Mouse (Mus musculus): ENCODE data around the gene Strap.

Strap gene

DNA sequence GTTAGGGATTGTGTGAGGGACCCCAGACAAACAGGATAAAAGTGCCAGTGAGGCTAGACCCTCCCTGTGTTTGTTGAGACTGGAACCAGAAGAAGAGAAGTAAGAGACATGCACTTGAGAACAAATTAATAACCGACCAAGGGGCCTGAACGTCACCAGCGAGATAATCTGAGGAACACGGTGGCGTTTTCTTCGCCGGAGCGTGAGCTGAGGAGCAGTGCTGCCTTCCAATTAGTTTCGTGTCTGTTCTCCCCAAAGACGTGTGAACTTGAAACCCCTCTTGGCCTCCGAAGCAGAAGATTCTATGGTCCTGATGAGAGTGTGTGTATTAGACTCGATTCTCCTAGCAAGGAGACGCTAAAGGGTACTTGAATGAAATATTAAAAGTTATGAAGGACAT, 39.3 kb downstream of the Strap start:
- no peak for DNase-seq (ENCODE audit: low read depth, low spot score)

DNA sequence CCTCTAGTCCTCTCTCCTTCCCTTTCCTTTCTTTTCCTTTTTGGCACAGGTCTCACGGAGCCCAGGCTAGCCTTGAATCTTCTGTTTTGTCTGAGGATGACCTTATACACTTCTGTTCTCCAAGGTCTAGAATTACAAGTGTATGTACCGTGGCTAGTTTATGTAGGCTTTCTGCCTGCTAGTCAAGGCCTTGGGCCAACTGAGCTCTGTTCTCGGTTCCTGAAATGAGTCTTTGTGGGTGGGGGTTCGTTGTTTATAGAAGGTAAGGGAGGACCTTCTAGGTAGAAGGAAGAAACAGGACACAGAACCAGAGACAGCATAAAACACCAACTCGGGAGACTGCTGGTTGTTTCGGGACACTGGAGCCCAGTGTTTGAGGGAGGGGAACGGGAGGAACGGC, 40.3 kb downstream of the Strap start:
- DNase-seq (ENCODE audit: low read depth, low spot score): no peak

DNA sequence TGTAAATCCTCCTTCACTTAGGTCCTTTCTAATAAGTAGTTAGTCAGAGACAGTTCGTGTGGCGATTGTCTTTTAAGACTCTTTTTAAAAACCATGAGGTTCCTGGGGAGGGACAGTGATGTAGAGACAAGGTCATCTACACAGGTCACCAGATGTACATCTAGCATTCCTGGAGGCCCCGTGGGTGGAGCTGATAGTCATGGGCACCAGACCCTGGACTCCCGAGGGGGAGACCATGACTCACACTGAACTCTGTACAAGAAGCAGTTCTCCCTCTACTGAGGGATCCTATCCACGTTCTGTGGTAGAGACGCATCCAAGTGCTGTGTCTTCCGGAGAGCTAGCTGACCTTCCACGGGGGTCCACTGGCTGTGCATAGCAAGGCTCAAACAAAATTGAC, 42.1 kb downstream of the Strap start:
- no peak for DNase-seq (ENCODE audit: low read depth, low spot score)

DNA sequence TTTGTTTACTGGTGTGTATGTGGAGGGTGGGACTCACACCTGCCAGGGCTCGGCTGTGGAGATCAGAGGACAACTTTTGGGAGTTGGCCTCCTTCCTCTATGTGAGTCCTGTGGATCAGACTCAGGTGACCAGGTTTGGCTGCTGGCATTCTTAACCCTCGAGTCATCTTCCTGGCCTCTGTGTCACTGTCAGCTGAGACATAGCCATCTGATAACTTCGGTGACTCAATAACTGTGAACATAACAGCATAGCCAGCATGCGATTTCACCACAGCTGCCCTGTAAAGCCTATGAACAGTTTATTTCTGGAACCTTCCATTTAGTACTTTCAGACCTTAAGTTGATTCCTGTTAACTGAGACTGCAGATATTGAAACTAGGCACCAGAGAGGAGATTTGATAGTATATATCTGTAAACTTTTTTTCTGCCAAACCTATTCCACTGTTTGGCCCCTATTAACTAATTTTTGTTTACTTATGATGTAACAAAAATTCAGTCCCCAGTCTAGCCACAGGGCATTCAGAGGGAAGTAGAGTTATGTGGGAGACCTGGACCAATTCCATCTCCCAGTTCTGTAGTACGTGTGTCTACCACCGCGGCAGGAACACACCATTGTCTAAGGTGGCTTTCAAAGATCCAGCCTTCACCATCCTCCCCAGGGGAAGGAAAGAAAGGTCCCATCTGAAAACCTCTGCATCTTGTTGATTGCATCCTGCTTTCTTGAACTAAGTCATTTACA, 49.2 kb downstream of the Strap start:
- no peak for DNase-seq (ENCODE audit: low read depth, low spot score)

DNA sequence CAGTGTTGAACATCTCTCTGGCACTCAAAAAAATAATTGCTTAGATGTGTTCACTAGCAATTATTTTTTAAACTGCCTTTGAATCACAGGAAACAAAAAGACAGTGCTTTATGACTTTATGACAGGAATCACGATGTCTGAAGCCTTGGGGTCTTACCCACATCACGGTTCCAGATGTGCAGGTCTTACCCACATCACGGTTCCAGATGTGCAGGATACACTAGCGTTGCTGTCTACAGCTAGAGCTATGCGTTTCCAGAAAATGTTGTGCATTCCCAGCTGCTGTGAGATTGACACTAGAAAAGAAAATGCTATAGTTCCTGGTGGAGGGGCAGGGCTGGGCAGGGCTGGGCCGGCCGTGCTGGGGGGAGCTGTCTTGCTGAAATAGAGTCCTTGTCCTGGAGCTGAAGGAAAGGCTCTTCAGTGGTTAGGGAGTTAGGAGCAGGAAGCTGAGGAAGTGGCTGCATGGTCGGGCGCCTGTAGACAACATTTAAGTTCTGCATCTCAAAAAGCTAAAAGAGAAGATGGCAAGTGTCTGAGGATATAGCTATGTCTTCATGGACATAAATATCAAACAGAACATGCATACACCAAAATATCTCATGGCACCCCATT, 54.2 kb downstream of the Strap start:
- DNase-seq (ENCODE audit: low read depth, low spot score): no peak

DNA sequence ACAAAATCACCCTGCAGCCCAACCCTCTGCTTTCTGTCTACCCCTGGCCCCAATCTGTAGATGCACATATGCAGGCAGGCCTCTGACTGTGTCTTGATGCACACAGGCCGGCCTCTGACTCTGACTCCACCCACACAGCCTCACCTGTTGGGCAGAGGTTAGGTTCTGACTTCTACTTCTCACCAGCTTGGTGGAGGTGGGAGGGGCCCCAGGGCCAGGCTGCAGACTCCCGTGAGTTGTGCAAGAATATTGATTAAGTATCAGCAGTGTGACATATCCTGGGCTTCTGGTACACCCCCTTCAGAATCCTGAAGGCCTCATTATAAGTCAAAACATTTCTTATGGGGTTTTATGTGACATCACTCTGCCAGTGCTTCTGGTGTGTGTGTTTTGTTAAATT, 54.8 kb downstream of the Strap start:
- DNase-seq (ENCODE audit: low read depth, low spot score): no peak

DNA sequence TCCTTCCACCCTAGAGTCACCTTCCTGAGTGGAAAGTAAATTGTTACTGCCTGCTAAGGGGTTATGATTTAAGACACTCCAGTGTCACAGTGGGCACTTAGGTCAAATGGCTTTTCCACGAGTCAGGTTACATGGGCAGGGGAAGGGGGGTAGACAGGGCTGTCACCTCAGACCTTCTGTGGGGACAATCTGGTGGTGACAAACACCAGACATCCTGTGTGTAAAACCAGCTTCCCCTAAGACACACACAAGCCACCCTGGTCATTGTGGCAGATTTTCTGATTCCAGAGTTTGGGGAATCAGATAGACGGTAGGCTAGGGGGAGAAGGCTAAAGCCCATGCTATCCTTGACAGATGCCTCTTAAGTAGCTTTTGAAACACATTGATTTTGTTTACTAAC, 60.6 kb downstream of the Strap start:
- no peak for DNase-seq (ENCODE audit: low read depth, low spot score)

DNA sequence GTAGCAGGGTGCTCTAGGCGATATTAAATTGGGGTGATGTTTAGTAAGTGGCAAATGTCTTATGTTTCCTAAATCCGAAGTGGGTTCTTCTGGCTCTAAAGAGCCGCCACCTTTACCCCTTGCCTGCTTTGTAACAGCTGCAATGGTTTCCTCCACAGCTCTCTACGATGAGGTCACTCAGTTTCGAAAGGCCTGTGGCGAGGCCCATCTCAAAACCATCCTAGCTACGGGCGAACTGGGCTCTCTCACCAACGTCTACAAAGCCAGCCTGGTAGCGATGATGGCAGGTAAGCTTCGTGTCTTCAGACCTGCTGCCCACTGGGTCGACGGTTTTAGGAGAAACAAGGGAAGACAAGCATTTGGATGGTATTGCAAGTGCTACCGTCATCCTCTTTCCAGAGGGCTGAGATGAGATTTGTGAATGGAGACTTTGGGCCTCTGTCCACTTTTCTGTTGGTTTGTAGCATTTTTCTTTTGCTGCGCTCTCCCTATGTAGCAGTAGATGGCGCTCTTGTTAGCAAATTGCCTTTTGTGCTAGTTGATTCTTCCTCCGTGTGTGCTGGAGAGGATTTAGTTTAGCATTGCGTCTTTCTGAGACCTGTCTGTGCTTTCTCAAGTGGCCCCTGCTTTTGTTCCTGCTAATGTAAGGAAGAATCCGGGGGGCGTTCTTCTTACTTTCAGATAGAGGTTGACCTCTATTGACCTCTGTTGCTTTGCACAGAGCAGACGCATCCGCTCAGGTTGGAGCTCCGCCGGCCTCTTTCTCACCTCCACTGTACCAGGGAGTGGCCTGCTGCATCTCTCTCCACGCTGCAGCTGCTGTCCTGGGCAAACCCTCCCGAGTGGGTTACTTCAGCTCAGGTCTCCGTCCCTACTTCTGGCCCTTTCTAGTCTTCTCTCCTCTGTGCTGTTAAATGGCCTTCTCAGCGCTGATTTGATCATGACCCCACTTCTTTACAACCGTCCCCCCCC, 62.0 kb downstream of the Strap start:
- DNase-seq (ENCODE audit: low read depth, low spot score): peak; percentile 66

DNA sequence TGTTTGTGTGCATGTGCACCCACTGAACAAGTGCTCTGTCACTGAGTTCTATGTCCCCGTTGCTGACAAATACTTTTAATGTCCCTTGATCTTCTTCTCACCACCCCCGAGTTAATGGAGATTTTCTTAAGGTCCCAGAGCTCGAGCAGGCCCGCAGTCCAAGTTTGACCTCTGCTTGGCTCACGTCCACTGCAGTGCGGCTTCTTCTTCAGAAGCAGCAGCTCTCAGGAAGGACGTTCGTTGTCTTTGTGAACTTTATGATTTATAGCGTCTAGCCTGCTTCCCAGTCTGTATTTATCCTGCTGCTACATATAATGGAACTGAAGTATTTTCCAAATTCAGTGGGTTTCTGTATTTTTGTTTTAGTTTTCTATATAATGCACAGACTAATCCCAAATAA, 64.4 kb downstream of the Strap start:
- DNase-seq (ENCODE audit: low read depth, low spot score): no peak

Data from ZHBTc4 (cell line).